Mouse (Mus musculus): ENCODE results near the gene Pigk.

Pigk gene

DNA sequence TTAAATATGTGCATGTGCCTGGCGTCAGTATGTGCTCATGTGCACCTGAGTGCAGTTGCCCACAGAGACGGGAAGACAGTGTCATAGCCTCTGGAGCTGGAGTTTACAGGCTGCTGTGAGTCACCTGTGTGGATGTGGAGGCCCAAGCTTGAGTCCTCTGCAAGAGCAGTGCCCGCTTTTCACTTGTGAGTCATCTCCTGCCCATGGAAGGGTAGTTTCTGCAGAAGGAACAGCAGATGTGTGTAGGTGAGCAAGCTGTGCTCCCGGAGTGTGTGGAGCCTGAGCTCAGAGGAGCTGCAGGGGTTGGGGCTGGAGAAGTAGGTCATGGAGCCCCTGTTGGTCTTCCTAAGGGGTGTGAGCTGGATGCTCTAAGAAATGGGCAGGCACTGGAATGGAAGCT lies 257.5 kb downstream of the Pigk start:
- no peak for DNase-seq (ENCODE audit: inconsistent age in 2 of 2, low spot score in 1 of 2)

DNA sequence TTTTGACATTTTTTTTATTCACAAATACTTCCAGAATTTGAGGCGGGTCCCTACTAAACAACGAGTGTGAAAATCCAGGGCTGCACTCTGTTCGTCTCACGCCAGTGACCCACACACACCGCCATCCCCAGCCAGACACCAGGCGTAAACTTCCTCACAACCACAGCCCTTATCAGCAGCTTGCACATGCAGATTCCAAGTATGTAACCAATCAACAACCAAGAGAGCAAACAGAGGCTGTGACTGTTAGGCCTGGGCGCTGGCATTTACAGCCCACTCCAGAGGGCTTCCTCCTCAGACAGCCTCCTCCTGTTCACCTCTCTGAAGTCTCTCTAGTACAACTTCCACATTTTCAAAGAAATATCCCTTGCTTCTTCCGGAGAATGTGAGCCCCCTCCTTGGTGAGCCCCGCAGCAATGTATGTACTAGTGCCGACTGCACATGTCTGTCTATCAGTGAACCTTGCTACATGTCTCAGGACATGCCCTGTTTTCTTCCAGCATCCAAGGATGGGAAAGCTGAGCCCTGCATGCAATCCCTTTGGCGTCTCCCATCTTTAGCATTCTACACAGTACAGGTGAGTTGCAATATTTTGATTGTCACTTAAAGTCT lies 265.7 kb downstream of the Pigk start:
- no peak for DNase-seq (ENCODE audit: inconsistent age in 2 of 2, low spot score in 1 of 2)

GRCm38 (mm10) chr3:152980431-152980830 lies 266.5 kb downstream of the Pigk start:
- no peak for DNase-seq (ENCODE audit: inconsistent age in 2 of 2, low spot score in 1 of 2)

DNA sequence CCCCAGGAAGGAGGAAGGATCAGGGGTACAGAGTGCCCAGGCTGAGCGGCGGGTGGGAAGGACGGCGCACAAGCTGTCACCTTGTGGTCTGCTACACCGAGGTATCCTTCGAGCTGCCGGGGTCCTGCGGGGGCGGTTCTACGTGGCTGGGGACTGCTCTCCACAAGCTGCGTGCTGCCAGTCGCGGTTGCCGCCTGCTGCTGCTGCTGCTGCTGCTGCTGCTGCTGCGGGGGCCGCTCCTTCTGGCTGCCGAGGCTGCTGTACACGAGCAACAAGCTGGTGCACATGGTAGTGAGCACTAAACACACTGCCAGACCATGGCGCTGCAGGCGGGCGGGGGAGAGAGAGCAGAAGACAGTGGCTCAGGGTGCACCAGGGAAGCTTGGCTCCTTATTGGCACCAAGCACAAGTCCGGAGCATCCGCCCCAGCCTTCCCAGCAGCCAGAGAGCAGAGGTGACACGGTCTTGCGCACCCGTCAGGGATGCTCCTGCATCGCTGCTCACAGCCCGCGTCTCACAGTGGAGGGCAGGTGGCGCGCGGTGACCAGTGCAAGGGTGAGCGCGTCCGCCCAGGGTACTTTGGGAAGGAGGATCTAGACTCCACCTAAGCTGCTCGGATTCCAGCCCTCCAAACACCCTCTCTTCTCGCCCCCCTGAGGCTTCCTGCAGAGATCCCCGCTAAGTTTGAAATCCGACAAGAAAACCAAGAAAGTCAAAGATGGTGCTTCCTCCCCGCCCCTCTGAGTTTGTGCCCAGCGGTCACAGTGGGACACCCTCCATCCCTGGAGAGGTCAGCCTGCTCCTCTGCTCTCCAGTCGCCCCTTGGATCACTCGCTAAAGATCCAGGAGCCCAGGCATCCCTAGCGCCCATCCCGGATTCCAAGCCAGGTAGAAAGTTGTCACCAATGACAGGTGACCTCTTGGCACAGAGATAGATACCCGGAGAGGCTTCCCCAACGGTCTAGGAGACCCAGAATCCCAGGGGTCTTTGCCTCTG lies 267.4 kb downstream of the Pigk start:
- no peak for DNase-seq (ENCODE audit: inconsistent age in 2 of 2, low spot score in 1 of 2)

DNA sequence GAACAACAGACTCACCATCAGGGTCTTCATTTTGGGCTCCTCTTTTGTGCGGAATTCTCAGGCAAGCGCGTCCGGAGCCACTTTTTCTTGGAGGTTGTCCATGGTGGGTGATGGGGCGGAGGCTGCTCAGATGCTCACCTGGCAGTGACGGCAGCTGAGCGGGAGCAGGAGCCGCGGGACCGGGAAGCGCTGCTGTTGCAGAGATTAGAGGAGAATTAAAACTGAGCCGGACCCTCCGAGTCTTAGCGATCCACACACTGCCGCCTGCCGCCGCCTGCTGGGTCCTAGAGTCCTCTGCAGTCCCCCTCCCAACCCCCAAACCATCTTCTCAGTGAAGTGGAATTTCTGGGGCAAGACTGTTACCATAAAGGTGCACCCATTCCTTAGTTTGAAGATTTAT lies 268.1 kb downstream of the Pigk start, which contains the start of gene St6galnac5:
Gene St6galnac5, minus strand, starts transcription at position 259 of the 400 bp plus-strand sequence.
- DNase-seq (ENCODE audit: inconsistent age in 2 of 2, low spot score in 1 of 2): no peak

DNA sequence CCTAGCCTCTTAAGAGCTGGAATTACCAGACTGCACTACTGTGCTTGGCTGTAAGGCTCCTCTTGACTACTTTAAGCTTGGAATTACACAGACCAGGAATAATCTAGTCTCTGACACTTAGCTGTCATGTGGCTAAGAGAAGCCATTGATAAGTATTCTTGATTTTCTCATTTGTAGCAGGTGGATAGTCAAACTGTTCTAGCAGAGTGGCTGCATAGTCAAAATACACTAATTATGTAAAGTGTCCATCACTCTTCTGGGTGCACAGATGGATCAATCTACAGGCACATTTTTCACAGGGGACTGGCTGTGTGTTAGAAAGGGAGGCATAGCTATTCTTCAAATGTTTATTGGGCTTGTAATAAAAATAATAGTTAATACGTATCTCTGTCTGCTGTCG lies 276.9 kb downstream of the Pigk start:
- DNase-seq (ENCODE audit: inconsistent age in 2 of 2, low spot score in 1 of 2): no peak

GRCm38 (mm10) chr3:152993608-152994007 lies 279.7 kb downstream of the Pigk start:
- DNase-seq (ENCODE audit: inconsistent age in 2 of 2, low spot score in 1 of 2): no peak

GRCm38 (mm10) chr3:152998106-152998505 lies 284.2 kb downstream of the Pigk start:
- no peak for DNase-seq (ENCODE audit: inconsistent age in 2 of 2, low spot score in 1 of 2)

GRCm38 (mm10) chr3:152998901-152999300 lies 285.0 kb downstream of the Pigk start:
- DNase-seq (ENCODE audit: inconsistent age in 2 of 2, low spot score in 1 of 2): no peak

DNA sequence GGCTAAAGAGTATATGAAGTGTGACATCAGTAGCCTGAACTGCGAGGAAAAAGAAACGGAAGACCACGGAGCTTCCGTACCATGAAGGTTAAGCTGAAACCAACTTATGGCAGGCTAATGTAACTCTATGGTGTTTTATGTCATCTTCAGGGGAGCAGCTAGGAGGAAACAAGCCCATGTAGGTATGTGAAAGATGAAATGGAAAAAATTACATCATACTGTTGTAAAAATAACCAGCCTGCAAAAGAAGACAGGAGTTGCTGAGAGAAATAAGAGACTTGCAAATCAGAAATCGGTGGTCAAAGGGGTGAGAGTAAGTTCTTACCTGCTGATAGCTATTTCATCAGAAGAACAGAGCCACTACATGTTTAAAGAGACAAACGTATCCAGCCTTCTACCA lies 293.0 kb downstream of the Pigk start:
- no peak for DNase-seq (ENCODE audit: inconsistent age in 2 of 2, low spot score in 1 of 2)

DNA sequence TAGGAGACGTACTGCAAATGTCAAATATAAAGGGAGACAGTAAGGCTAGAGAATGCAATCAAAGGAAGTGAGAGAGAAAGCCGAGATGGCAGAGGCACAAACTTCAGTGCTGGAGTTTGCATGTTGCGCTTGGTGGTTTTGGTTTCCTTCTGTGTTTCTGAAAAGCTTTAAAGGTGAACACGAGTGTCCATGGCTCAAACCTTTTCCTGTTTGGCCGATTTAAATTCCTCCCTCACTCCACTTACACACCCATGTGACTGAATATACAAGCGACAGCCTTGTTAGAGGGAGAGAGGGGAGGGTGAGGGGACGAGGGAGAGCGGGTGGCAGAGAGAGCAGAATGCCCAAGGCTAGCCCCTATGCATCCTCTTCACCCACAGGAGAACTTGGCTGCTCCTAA lies 302.5 kb downstream of the Pigk start:
- no peak for DNase-seq (ENCODE audit: inconsistent age in 2 of 2, low spot score in 1 of 2)

DNA sequence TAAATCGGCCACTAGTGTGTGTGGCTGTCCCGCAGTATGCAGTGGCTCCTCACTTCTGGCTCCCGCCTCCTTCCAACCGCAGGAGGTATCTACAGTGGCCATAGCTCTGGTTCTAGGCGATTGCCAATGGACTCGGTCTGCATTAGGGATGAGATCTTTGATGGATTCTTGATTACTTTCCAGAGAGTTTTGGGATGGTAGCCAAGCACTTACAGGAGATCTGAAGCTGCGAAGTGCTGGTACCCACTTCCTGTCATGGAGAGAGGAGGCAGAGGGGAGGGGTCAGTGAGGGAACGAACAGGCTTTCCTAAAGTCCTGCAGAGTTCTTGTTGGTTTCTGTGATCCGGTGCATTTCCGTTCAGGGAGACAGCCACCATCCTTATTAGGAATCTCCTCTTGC lies 304.2 kb downstream of the Pigk start:
- DNase-seq (ENCODE audit: inconsistent age in 2 of 2, low spot score in 1 of 2): no peak

DNA sequence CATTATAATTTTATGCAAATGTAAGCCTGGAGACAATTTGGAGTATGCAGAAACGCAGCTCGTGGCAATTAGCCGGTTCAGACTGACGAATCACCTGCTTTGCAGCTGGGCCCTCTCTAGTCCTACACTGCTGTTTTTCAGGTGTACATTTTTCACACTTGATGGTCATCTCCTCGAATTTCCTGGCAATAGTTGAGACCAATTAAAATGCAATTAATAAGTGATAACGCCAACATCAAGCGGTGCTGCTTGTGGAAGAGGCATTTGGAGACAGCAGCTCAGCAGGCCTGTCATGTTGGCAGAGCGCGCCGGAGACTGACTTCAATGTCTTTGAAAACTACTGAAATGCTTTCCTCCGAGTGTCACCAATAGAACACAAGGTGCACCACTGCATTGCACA lies 310.1 kb downstream of the Pigk start:
- DNase-seq (ENCODE audit: inconsistent age in 2 of 2, low spot score in 1 of 2): no peak

All from adrenal gland, adult (tissue).